Mouse (Mus musculus) A20 (cell line): ENCODE data around the gene Adgrg3.
A peak's percentile ranks its signal among the peaks of the same experiment; 100 is the strongest.

Experiments
- DNase-seq: peaks from one replicate; pipeline ENCODE4 v3.0.0-alpha.2; 2011; ENCODE audit warnings: low read depth, low spot score

The Adgrg3 gene

DNA sequence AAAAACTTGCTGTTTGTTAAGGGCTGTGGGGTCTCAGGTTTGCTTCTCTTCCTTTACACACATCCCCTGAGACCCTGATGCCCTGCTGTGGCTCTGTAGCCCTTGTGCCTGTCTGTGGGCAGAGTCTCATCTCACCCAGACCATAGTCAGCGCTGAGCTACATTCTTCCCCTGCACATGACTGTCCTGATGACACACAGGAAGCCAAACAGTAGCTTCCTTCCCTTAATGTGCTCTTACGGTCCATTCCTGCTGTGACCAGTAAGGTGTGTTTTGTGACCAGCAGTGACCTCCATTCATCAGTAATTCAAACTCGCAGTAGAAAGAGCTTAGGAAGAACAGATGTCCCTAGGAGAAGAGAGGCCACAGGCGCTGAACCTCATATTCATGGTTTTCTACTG, 6.9 kb downstream of the Adgrg3 start:
- DNase-seq = no peak

DNA sequence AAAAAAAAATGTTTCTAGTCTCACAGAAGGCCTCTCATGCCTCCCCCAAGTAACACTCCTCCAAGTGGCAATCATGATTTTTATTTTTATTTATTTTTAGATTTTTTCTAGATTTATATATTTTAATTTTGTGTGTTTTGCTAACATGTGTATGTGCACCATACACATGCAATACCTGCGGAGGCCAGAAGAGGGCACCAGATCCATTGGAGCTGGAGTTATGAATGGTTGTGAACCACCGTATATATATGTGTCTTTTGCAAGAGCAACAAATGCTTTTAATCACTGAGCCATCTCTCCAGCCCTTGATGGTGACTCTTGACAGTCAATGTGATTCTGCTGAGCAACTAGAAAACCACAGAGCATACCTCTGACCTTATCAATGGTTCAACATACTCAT, 7.9 kb downstream of the Adgrg3 start:
- peak; percentile 43 for DNase-seq

DNA sequence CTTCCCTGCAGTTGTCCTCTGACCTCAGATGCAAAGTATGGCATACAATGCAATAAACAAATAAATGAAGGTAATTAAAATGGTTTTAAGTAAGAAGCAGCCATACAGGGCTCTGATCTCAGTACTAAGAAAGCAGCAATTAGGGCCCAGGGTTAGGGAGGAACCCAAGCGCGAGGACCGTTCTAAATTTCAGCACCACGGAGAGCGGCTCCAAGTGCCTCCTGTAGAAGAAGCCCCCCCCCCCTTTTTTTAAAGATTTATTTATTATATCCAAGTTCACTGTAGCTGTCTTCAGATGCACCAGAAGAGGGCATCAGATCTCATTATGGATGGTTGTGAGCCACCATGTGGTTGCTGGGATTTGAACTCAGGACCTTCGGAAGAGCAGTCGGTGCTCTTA, 10.9 kb downstream of the Adgrg3 start:
- peak; percentile 7 for DNase-seq

DNA sequence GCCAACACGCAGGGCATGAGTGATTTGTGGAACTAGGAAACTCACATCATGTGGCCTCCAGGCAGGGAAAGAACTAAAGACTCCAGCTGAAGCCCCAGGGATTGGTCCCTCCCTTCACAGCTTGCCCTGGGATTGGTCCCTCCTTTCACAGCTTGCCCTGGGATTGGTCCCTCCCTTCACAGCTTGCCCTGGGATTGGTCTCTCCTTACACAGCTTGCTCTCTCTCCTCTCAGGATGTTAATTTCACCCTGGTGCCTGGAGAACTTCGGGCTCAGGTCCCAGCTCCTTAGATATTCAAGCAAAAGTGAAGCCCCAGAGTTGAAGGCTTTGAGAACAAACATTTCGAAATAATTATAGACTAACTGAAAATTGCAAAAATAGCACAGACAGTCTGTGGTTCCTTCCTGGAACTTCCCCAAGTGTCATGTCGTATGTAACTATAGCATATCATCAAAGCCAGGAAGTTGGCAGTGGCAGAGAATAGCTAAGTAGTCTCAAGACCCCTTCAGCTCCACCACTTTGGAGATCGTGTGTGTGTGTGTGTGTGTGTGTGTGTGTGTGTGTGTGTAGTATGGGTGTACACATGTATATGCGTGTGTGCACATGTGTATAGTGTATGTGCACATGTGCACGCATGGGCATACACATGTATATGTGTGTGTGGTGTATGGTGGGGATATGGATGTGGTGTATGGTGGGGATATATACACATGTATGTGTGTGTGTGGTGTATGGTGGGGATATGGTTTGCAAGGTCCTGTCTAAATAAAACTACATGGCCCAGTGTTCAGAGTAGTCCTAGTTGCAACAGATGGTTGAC, 19.8 kb downstream of the Adgrg3 start:
- DNase-seq = no peak

DNA sequence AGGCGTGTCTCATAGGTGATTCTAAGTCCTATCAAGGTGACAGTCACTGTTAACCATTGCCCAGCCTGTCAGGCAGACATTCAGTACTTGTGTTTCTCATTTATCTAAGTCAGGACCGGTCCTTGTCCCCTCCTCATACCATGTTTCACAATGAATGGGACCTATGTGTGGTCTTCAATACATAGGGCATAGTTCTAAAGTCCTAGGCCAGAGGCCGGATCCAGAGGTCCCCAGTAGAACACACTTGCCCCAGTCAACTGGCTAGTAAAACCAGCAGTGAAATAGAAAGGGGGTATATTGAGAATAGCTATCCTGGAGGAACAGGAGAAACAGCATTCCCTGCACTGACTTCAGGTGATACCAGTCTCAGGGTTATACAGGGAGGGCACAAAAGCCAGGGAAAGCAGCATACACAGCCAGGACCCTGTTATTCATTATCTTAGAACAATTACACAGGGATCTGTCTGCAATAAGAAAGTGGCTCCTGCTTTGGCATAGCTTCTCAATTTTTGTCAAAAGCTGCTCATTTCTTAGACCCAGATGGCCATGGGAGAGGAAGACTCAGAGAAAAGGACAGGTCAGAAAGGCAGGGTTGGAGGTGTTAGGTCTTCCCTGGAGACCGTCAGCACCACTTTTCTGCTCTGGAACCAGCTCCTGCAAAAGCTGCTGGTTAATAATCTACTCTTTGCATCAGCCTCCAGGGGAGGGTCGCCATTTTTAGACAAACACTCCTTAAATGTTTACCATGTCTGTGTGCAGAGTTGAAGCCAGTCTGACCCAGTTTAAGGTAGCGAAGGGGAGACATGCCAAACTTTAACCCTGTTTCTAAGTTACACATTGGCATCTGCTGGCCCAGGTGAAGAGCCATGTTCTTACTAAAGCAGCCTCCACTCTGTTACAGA, 24.6 kb downstream of the Adgrg3 start:
- DNase-seq = no peak

DNA sequence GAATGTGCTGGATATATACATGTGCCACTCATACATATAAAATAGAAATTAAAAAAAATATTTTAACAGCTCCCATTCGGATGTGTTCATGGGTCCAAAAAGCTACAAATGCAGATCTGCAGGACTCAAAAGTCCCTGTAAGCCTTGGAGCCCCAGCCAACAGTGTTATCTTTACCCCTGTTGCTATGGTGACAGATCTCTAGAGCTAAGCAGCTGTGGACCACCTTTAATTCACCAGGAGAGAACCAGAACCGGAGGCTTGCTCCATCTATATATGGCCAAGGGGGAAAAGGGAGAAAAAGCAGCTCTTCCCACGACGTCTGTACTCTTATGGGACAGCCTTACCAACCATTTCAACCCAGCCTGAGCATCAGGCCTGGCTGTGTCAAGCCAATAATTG, 27.3 kb downstream of the Adgrg3 start:
- DNase-seq = no peak

DNA sequence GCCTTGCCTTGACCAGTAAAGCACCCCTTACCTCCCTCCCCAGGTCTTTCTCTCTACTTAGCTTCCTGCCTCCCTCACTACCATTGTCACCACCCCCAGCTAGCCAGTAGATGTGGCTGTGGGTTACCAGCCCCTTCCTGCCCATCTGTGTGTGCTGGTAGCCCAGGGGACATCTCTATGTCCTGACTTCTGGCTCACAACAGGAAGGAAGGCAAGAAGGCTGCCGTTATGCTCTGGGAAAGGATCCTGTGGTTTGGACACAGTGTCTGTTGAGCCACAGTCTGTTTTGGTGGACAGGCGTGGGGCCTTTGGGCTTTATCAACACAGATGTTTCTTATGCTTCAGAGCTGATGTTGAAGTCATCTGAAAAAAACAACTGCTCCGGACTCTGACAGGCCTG, 29.5 kb downstream of the Adgrg3 start:
- no peak for DNase-seq

DNA sequence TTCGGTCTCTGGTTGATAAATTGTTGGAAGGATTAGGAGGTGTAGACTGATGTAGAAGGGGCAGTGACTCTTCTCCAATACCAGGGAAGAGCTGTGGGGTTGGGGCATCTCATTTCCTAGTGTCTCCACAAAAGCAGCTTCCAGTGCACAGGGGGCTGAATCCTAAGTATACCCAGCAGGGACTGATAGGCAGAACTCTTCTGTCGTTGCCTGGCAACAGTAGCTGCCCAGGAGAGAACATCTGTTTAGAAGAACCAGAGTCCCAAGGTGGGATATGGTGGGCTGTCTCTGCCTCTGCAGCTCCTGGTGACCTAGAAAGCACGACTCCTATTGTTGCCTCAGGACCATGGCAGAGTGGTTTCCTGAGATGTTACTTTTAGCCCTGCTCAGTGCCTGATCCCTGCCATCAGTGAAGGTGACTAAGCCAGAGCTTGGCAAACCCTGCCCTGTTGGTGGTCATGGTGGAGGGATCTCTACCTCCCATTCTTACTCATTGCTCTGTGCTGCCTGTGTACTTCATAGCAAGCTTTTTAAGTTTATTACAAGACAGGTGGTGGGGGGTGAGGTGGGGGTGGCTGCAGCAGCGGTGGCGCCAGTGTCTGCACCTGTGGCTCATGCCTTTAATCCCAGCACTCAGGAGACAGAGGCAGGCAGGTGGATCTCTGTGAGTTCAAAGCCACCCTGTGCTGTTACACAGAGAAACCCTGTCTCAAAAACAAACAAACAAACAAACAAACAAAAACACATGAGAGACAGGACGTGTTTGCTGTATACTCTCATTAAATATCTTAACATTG, 30.6 kb downstream of the Adgrg3 start:
- no peak for DNase-seq

DNA sequence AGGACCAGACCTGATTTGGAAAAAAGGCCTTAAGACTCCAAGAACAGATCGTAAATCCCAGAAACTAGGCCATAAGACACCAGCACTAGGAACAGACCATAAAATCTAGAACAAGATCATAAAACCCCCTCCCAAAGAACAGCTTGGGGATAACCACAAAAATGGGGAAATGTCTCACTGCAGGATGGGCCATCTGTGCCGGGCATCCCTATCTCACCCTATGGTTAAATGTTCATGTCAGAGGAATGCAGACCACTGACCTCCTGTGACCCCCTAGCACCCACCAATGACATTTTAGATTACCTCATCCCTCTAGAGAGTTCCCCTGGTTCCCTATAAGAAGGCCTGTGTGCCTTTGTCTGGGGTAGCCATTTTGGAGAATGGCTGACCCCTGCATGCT, 32.1 kb downstream of the Adgrg3 start:
- DNase-seq = no peak

DNA sequence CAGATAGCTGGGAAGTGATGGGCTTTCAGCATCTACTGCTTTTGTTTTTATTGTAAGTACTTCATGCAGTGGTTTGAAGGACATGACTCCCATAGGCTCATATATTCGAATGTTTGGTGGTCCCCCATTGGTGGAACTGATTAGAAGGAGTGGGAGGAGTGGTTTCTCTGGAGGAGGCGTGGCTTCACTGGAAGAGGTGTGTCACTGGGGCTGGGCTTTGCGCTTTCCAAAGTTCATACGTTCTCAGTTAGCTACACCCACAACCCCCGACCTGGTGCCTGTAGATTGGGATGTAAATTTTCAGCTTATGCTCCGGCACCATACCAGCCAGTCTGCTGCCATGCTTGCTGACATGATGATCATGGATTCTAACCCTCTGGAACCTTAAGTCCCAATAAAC, 36.9 kb downstream of the Adgrg3 start:
- no peak for DNase-seq

DNA sequence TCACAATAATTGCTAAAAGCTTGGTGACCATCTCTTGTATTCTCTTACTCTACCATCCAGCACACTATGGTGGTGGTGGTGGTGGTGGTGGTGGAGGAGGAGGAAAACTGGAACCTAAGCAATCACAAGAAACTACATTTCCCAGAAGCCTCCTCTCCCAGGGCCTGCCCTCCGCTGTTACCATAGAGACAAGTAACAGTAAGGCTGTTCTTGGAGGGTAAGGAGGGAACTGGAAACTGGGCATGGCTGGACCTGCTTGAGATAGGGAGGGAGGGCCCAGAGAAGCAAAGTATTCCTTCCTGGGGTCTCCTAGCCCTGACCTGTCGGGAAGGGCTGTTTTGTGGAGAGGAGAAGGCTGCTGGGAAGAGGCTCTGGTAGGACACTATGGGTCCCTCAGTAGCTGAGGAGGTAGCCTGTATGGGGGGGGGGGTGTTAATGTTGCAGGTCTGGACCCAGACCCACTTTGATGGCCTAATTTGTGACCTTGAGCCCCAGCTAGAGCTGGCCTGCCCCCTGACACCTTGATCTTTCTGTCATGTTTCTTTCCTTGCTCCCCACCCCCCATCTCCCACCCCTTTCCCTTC, 37.5 kb downstream of the Adgrg3 start, which contains the start of gene Drc7:
Gene Drc7, plus strand, starts transcription at position 177 of the 584 bp plus-strand sequence.
- no peak for DNase-seq

DNA sequence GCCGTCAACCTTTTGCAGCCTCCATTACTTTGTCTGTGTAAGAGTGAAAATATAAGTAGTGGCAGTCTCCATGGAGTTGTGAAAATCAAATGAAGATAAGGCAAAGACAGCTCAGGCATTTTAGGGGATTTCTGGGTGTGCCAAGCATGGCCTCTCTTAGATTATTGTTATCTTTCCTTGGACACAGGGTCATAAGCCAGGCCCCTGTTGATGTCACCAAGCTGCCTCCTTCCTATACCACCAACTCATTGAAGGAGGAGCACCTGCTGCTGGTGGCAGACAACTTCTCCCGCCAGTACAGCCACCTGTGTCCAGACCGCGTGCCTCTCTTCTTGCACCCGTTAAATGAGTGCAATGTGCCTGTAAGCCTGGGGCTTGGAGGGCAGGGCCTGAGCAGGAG, 38.9 kb downstream of the Adgrg3 start:
- DNase-seq = no peak

DNA sequence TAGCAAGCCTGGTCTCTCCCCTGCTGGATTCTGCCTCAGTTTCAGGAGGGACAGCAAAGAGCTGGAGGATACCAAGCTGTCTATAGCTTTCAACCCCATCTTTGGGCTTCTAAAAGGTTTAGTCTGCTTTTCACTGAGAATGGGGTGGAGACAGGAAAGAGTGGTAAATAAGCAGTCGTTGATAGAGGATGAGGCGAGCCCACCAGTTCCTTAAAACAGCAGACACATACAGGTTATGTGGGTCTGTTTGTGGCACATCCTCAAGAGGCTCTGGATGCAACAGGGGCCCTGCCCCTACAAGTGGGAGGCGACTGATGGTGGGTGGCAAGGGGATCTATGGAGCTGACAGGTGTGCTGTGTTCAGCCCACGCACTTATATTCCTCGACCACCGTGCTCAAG, 41.2 kb downstream of the Adgrg3 start:
- DNase-seq = no peak

DNA sequence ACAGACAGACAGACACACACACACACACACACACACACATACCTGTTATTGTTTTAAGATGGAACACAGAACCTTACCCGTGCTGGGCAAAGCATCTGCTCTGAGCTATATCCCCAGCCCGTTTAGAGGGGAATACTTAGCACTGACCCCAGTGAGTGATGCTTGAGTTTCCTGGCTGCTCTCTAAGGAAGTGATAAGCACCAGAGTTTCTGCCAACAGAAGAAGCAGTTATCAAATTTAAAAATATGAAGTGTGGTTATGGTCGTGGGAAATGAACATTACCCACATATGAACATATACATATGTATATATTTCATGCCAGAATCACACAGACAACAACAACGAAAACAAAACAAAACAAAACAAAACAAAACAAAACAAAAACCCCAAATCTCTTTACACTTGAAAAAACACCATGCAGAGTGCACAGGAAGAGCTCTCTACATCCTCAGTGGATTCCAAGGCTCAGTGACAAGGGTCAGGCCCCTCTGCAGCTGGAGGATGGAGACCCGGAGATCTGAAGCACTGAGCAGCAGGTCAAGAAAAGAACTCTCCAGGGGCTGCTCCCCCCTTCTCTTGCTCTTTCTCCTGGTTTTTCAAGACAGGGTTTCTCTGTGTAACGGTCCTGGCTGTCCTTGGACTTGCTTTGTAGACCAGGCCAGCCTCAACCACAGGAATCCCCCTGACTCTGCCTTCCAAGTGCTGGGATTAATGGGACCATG, 42.5 kb downstream of the Adgrg3 start:
- no peak for DNase-seq

DNA sequence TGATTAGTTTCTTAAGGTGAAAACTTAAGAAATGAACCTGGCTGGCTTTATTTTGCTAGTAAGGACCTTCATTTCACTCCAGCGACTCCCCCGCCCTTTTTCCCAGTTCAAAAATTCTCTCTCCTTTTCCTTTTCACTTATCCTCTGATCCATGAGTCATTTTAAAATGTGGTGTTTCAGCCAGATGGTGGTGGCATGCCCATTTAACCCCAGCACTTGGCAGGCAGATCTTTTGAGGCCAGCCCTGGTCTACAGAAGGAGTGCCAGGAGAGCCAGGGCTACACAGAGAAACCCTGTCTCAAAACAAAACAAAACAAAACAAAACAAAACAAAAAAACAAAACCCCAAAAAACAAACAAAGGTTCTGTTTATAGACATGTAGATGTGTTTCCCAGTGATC, 47.0 kb downstream of the Adgrg3 start:
- DNase-seq = no peak

DNA sequence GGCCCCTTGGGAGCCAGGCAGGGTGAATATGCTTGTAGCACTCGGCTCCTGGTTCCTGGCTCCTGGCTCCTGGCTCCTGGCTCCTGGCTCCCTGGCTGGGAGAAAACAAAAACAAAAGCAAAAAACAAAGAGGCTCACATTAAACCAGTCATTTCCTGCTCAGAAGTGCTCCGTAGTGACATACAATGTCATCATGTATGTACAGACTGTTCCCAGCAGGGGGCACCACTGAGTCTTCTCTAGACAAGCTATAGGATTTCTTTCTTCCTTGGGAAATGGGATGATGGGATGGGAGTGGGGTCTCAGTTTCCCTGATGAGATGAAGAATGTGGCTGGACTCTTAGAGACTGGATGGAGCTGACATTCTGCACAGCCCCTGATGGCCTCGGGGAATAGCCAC, 50.1 kb downstream of the Adgrg3 start:
- peak; percentile 61 for DNase-seq

DNA sequence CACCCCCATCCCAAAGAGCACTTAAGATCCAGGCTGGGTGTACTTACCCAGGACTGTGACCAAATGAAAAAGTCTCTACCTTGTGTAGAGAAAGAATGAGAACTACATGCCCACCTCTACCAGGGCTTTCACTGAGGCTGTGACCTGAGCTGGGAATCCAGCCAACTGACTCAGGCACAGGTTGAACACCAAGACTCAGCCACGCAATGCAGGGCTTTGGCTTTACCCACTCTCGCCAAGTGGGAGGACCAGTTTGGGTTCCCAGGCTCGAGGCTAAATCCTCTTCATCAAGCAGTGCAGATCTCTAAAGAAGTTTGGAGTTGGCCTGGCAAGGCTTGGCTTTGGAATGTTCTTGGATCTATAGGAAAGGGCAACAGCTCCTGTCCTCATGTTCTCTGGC, 58.0 kb downstream of the Adgrg3 start:
- DNase-seq = no peak

DNA sequence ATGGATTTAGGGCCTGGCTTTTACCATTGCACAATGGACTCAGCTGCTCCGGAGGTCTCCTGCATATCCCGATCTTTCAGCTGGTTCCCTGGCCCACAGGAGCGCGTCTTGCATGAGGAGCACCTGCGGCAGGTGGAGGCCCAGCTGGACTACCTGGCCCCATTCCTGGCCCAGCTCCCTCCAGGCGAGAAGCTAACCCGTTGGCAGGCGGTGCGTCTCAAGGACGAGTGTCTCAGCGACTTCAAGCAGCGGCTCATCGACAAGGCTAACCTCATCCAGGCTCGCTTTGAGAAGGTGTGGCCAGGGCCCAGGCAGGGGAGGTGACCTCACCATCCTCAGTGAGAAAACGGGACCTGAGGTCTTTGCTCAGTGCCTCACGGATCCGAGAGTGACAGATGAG, 58.7 kb downstream of the Adgrg3 start:
- no peak for DNase-seq

DNA sequence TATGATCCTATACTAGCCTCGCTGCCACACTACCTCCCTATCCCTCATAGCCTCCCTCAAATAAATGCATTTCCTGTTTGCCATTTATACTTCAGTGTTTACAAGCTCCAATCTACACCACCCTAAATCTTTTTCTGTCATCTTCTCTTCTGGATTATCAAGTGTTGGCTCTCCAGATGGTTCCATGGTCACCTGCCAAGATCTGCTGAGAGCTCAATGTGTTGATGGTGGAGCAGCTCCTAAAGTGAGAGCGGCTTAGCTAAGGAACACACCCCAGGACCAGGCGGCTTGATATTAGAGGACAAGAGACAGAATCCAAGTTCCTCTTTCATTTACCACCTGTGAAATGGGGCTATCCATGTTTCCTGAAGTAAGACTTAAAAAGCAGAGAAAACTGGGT, 60.6 kb downstream of the Adgrg3 start:
- no peak for DNase-seq

DNA sequence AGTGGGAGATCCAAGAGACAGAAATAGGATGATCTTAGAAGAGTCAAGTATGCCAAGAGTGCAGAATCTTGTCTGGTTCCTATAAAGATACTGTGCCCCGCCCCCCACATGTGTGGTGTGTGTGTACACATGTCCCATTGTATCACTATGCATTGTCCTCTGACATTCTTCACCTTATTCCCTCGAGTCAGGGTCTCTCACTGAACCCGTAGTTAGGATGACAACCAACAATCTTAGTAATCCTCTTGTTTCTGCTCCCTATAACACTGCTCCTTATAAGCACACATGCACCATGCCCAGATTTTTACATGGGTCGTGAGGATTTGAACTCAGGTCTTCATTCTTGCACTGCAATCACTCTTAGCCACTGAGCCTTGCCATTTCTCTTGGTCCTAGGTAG, 61.8 kb downstream of the Adgrg3 start:
- no peak for DNase-seq
